Mouse (Mus musculus): ENCODE results near the gene Rabep1.

Rabep1 gene

DNA sequence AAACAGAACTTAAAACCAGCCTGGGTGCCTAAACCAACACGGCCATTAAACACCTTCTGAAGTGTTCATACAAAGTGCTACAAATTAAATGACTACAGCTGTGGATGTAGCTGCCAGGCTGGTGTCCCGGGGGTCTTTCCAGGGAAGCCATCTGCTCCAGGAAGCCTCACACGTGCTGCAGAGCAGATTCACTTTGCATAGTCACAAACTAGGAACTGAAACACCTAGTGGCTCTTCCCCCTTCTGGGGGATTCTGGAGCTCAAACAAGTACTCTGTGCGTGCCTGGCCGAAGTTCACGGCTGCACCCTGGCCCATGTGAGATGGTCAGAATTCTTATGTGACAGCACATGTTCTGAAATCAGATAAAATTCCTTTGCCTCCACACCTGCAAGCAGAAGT lies 135.7 kb downstream of the Rabep1 start:
- no peak for DNase-seq

GRCm38 (mm10) chr11:70980751-70981510 lies 136.4 kb downstream of the Rabep1 start:
- no peak for DNase-seq

DNA sequence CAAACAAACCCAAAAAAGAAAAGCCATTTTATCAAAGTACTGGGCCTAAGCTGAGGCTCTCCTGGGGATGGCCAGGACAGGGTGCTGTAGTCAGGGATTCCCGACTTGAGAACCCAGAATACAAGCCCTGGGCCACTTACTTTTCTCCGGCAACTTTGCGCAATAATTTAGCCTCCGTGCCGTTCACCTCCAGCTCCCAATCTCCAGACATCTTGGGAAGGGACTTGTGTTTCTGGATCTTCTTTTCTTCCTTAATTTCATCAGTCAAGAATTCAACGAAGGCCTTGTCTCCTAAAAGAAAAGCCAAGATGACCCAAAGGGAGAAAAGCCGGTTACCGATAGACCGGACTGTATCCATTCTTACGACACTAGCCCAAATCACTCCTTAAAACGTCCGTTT lies 137.5 kb downstream of the Rabep1 start:
- no peak for DNase-seq

DNA sequence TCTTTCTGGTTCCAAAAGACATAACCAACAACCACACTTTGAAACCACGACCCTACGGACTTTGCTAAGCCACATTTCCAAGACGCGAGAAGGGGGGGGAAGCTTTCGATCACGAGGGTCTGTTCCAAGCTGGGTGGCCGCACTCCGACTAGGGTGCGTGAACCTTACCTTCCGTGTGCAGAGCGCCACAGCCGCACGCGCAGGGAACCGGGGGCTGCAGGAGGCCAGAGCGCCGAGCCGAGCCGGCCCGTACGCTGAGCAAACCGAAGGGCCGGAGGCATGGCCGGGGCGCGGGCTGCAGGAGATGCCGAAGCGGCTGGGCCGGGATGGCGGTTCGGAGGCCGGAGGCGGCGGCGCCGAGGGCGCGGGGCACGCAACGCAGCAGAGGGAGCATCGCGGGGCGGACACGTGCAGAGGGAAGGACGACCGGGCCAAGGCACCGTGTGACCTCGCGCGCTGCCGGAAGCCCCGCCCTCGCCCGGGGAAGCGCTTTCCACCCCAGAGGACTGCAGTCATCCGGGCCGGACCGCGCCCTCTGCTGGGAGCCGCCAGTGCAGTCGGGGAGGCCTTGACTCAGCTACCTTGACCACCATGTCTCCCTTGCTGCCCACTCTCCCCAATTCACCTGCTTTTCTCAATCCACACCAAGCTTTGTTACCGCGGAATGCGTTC lies 138.1 kb downstream of the Rabep1 start, which contains the start of gene C1qbp:
Gene C1qbp (minus strand): TSS at position 470 of the 672 bp plus-strand sequence.
- DNase-seq = peak; percentile 94

Data from thymus, postnatal 25 days (tissue).